Mouse (Mus musculus): ENCODE measurements around the gene Fdxacb1. TPM values are rescaled to one million over a fixed set of nuclear protein-coding genes. Genes with fewer than 3 reads are reported as not detected.

Fdxacb1 gene
- polyA plus RNA-seq, 1 experiment, result 3.6 TPM

- TF ChIP-seq CEBPB (IDR thresholded peaks at IDR 0.05; ENCODE audit: insufficient read depth, poor library complexity, severe bottlenecking), result no peak
- no peak for TF ChIP-seq TCF3 (IDR thresholded peaks at IDR 0.05; ENCODE audit: insufficient read length, low read depth)
- TF ChIP-seq E2F4 (IDR thresholded peaks at IDR 0.05; ENCODE audit: insufficient read depth), result no peak
- no peak for TF ChIP-seq MYOD1 (IDR thresholded peaks at IDR 0.05; ENCODE audit: control insufficient read depth in 1 of 3, insufficient read length in 2 of 3, low read depth in 2 of 3)
- TF ChIP-seq MYOG (IDR thresholded peaks at IDR 0.05; ENCODE audit: control insufficient read depth in 1 of 3, insufficient read depth in 1 of 3, insufficient read length in 2 of 3, low read depth in 2 of 3), result no peak
- TF ChIP-seq REST (IDR thresholded peaks at IDR 0.05; ENCODE audit: insufficient read depth, insufficient read length), result no peak
- no peak for TF ChIP-seq USF1 (IDR thresholded peaks at IDR 0.05; ENCODE audit: low read depth)
- no peak for TF ChIP-seq POLR2A (IDR thresholded peaks at IDR 0.05; ENCODE audit: insufficient read length, low read depth)
- no peak for TF ChIP-seq POLR2AphosphoS2 (IDR thresholded peaks at IDR 0.05; ENCODE audit: insufficient read length, low read depth)
- TF ChIP-seq SRF (IDR thresholded peaks at IDR 0.05; ENCODE audit: control insufficient read depth, insufficient read length, low read depth), result no peak
- TF ChIP-seq MAX (IDR thresholded peaks at IDR 0.05; ENCODE audit: low read depth), result no peak
- no peak for TF ChIP-seq TCF12 (IDR thresholded peaks at IDR 0.05; ENCODE audit: insufficient read depth, poor library complexity, severe bottlenecking)
- H3ac ChIP-seq (ENCODE audit: control insufficient read depth, insufficient read length), result no peak overlapping the region
- no peak overlapping the region for H3K4me2 ChIP-seq (ENCODE audit: low read depth)
- H3K79me2 ChIP-seq (ENCODE audit: control insufficient read depth, insufficient read depth), result no peaks in the 10 kb centered on the region
- no peaks in the 10 kb centered on the region for H3K27me3 ChIP-seq (ENCODE audit: control insufficient read depth, insufficient read depth, insufficient read length)
- H3K36me3 ChIP-seq (ENCODE audit: control insufficient read depth, insufficient read depth), result peaks cover 10% of the 10 kb centered on the region
- H3K4me3 ChIP-seq, result no peak overlapping the region
These were observed 29.6 kb downstream of the Fdxacb1 start for GRCm38 (mm10) chr9:50797641-50798040.

GRCm38 (mm10) chr9:50798368-50798767, 30.3 kb downstream of the Fdxacb1 start:
- peaks cover 8% of the 10 kb centered on the region for H3K36me3 ChIP-seq (ENCODE audit: control insufficient read depth, insufficient read depth)
- no peak overlapping the region for H3ac ChIP-seq (ENCODE audit: control insufficient read depth, insufficient read length)
- H3K79me2 ChIP-seq (ENCODE audit: control insufficient read depth, insufficient read depth), result no peaks in the 10 kb centered on the region
- no peak overlapping the region for H3K4me3 ChIP-seq
- no peak overlapping the region for H3K4me2 ChIP-seq (ENCODE audit: low read depth)
- no peaks in the 10 kb centered on the region for H3K27me3 ChIP-seq (ENCODE audit: control insufficient read depth, insufficient read depth, insufficient read length)
- TF ChIP-seq MYOD1 (IDR thresholded peaks at IDR 0.05; ENCODE audit: control insufficient read depth in 1 of 3, insufficient read length in 2 of 3, low read depth in 2 of 3) (no peak), POLR2AphosphoS2 (IDR thresholded peaks at IDR 0.05; ENCODE audit: insufficient read length, low read depth) (no peak), MYOG (IDR thresholded peaks at IDR 0.05; ENCODE audit: control insufficient read depth in 1 of 3, insufficient read depth in 1 of 3, insufficient read length in 2 of 3, low read depth in 2 of 3) (no peak), CEBPB (IDR thresholded peaks at IDR 0.05; ENCODE audit: insufficient read depth, poor library complexity, severe bottlenecking) (no peak), SRF (IDR thresholded peaks at IDR 0.05; ENCODE audit: control insufficient read depth, insufficient read length, low read depth) (no peak), REST (IDR thresholded peaks at IDR 0.05; ENCODE audit: insufficient read depth, insufficient read length) (no peak), POLR2A (IDR thresholded peaks at IDR 0.05; ENCODE audit: insufficient read length, low read depth) (no peak)

- Histone ChIP-seq H3K27me3 (ENCODE audit: control insufficient read depth, insufficient read depth, insufficient read length) (no peaks in the 10 kb centered on the region), H3K4me2 (ENCODE audit: low read depth) (no peak overlapping the region), H3K79me2 (ENCODE audit: control insufficient read depth, insufficient read depth) (no peaks in the 10 kb centered on the region), H3K36me3 (ENCODE audit: control insufficient read depth, insufficient read depth) (peaks cover 16% of the 10 kb centered on the region), H3K4me3 (no peak overlapping the region), H3ac (ENCODE audit: control insufficient read depth, insufficient read length) (no peak overlapping the region)
- no peak for TF ChIP-seq TCF3 (IDR thresholded peaks at IDR 0.05; ENCODE audit: insufficient read length, low read depth)
- TF ChIP-seq MYOD1 (IDR thresholded peaks at IDR 0.05; ENCODE audit: control insufficient read depth in 1 of 3, insufficient read length in 2 of 3, low read depth in 2 of 3), result no peak
- no peak for TF ChIP-seq REST (IDR thresholded peaks at IDR 0.05; ENCODE audit: insufficient read depth, insufficient read length)
These were observed 32.9 kb downstream of the Fdxacb1 start for GRCm38 (mm10) chr9:50800985-50801384.

- Histone ChIP-seq H3K4me2 (ENCODE audit: low read depth) (no peak overlapping the region), H3ac (ENCODE audit: control insufficient read depth, insufficient read length) (no peak overlapping the region), H3K79me2 (ENCODE audit: control insufficient read depth, insufficient read depth) (no peaks in the 10 kb centered on the region), H3K27me3 (ENCODE audit: control insufficient read depth, insufficient read depth, insufficient read length) (no peaks in the 10 kb centered on the region), H3K36me3 (ENCODE audit: control insufficient read depth, insufficient read depth) (peaks cover 17% of the 10 kb centered on the region), H3K4me3 (no peak overlapping the region)
- TF ChIP-seq USF1 (IDR thresholded peaks at IDR 0.05; ENCODE audit: low read depth) (no peak), MAX (IDR thresholded peaks at IDR 0.05; ENCODE audit: low read depth) (no peak), TCF12 (IDR thresholded peaks at IDR 0.05; ENCODE audit: insufficient read depth, poor library complexity, severe bottlenecking) (no peak), POLR2AphosphoS2 (IDR thresholded peaks at IDR 0.05; ENCODE audit: insufficient read length, low read depth) (no peak), SRF (IDR thresholded peaks at IDR 0.05; ENCODE audit: control insufficient read depth, insufficient read length, low read depth) (no peak), MYOG (IDR thresholded peaks at IDR 0.05; ENCODE audit: control insufficient read depth in 1 of 3, insufficient read depth in 1 of 3, insufficient read length in 2 of 3, low read depth in 2 of 3) (no peak), REST (IDR thresholded peaks at IDR 0.05; ENCODE audit: insufficient read depth, insufficient read length) (no peak), CEBPB (IDR thresholded peaks at IDR 0.05; ENCODE audit: insufficient read depth, poor library complexity, severe bottlenecking) (no peak), TCF3 (IDR thresholded peaks at IDR 0.05; ENCODE audit: insufficient read length, low read depth) (no peak), E2F4 (IDR thresholded peaks at IDR 0.05; ENCODE audit: insufficient read depth) (no peak), MYOD1 (IDR thresholded peaks at IDR 0.05; ENCODE audit: control insufficient read depth in 1 of 3, insufficient read length in 2 of 3, low read depth in 2 of 3) (no peak)
These were observed 35.1 kb downstream of the Fdxacb1 start for GRCm38 (mm10) chr9:50803055-50803671.

GRCm38 (mm10) chr9:50808471-50808870, 40.4 kb downstream of the Fdxacb1 start:
- Histone ChIP-seq H3K4me2 (ENCODE audit: low read depth) (no peak overlapping the region), H3K4me3 (no peak overlapping the region), H3K36me3 (ENCODE audit: control insufficient read depth, insufficient read depth) (peaks cover 18% of the 10 kb centered on the region), H3ac (ENCODE audit: control insufficient read depth, insufficient read length) (no peak overlapping the region), H3K79me2 (ENCODE audit: control insufficient read depth, insufficient read depth) (no peaks in the 10 kb centered on the region), H3K27me3 (ENCODE audit: control insufficient read depth, insufficient read depth, insufficient read length) (no peaks in the 10 kb centered on the region)
- TF ChIP-seq USF1 (IDR thresholded peaks at IDR 0.05; ENCODE audit: low read depth), result no peak
- TF ChIP-seq POLR2A (IDR thresholded peaks at IDR 0.05; ENCODE audit: insufficient read length, low read depth), result no peak
- TF ChIP-seq SRF (IDR thresholded peaks at IDR 0.05; ENCODE audit: control insufficient read depth, insufficient read length, low read depth), result no peak
- TF ChIP-seq MAX (IDR thresholded peaks at IDR 0.05; ENCODE audit: low read depth), result no peak
- no peak for TF ChIP-seq TCF3 (IDR thresholded peaks at IDR 0.05; ENCODE audit: insufficient read length, low read depth)
- no peak for TF ChIP-seq POLR2AphosphoS2 (IDR thresholded peaks at IDR 0.05; ENCODE audit: insufficient read length, low read depth)
- no peak for TF ChIP-seq MYOG (IDR thresholded peaks at IDR 0.05; ENCODE audit: control insufficient read depth in 1 of 3, insufficient read depth in 1 of 3, insufficient read length in 2 of 3, low read depth in 2 of 3)
- no peak for TF ChIP-seq MYOD1 (IDR thresholded peaks at IDR 0.05; ENCODE audit: control insufficient read depth in 1 of 3, insufficient read length in 2 of 3, low read depth in 2 of 3)
- TF ChIP-seq CEBPB (IDR thresholded peaks at IDR 0.05; ENCODE audit: insufficient read depth, poor library complexity, severe bottlenecking), result no peak
- no peak for TF ChIP-seq REST (IDR thresholded peaks at IDR 0.05; ENCODE audit: insufficient read depth, insufficient read length)
- TF ChIP-seq E2F4 (IDR thresholded peaks at IDR 0.05; ENCODE audit: insufficient read depth), result no peak

Data from myocyte (in vitro differentiated cells).